Mouse (Mus musculus): ENCODE measurements around the gene Cd24a.

DNA sequence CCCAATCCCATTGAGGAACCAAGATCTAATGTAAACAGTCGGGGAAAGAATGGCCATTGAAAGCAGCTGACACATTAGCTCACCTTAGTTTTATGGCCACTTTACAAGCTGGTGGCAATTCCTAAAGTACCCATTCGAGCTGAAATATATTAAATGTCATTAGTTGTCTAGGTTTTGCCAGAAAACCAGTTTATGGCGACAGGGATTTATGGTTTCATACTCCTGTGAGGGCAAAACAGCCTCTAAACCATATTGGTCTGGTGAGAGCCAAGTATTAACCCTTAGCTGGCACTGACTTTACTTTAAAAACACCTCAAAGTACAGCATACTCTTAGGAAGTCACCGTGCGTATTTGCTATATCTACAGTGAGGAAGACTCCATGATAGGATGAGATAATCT, 46.3 kb downstream of the Cd24a start:
- no peak for TF ChIP-seq POLR2A (IDR thresholded peaks at IDR 0.05; ENCODE audit: borderline replicate concordance, low read depth, low read length)
- no peak for TF ChIP-seq CTCF (IDR thresholded peaks at IDR 0.05; ENCODE audit: low read depth, low read length)

Data from bone marrow macrophage, adult 2 months (primary cell).